Mouse (Mus musculus): ENCODE results near the gene Gucy2d. TPM values are rescaled to one million over a fixed set of nuclear protein-coding genes. Genes with fewer than 3 reads are reported as not detected.

The Gucy2d gene
- 0.09 TPM in 1 of 2 replicates, not detected in the other for polyA plus RNA-seq (2015; fragmentation: Nextera tagmentation; extraction: Ambion mirVana)

DNA sequence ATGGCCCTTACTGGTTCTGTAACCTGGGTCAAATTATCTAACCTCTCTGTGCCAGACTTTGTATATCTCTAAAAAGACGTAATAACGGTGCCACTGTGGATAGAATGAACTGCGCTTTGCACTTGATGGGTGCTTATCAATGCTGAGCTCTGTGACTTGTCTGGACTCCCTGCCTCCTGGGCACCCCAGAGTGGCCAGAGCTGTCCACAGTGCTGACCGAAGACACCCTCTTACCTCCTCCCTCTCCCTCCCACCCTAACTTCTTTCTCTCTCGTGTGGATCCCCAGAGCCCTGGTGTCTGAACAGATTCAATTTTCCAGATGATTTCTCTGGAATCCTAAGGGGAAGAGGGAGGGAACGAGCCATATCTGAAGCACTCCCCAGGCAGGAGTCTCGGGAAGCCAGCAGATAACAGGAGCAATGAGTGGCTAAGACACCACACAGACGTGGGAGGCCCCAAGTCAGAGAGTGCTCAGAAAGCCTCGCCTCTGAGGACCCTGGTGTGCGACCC, at the start of gene Gucy2d:
Gene Gucy2d, plus strand, starts transcription at position 461 of the 511 bp plus-strand sequence.
- H3K9ac ChIP-seq (replicated peaks; ENCODE audit: low read length) = no peak within 1 kb of the TSS
- H3K4me1 ChIP-seq (ENCODE audit: insufficient read depth, low read length) = no peaks in the 10 kb centered on the region
- 45% methylated on average over 10 of the region's 10 CpGs for WGBS
- no peak within 1 kb of the TSS for H3K27ac ChIP-seq (ENCODE audit: low read length)
- no peak for ATAC-seq (ENCODE audit: low FRiP score, low TSS enrichment)
- no peaks in the 10 kb centered on the region for H3K36me3 ChIP-seq (ENCODE audit: insufficient read depth, low read length)
- H3K9me3 ChIP-seq (ENCODE audit: low read length) = no peaks in the 10 kb centered on the region
- H3K4me2 ChIP-seq (replicated peaks; ENCODE audit: low read depth, low read length) = no peak within 1 kb of the TSS
- no peak within 1 kb of the TSS for H3K4me3 ChIP-seq (ENCODE audit: low read length)
- H3K27me3 ChIP-seq (ENCODE audit: insufficient read depth, low read length) = no peaks in the 10 kb centered on the region

GRCm38 (mm10) chr7:98390486-98390885, 49.7 kb upstream of the Gucy2d start:
- Histone ChIP-seq H3K4me2 (replicated peaks; ENCODE audit: low read depth, low read length) (no peak overlapping the region), H3K4me1 (ENCODE audit: insufficient read depth, low read length) (peaks cover 6% of the 10 kb centered on the region; the same call in 1 of the 2 replicates), H3K27ac (ENCODE audit: low read length) (no peak overlapping the region), H3K9me3 (ENCODE audit: low read length) (no peaks in the 10 kb centered on the region), H3K27me3 (ENCODE audit: insufficient read depth, low read length) (no peaks in the 10 kb centered on the region), H3K9ac (replicated peaks; ENCODE audit: low read length) (no peak overlapping the region), H3K4me3 (ENCODE audit: low read length) (no peak overlapping the region), H3K36me3 (ENCODE audit: insufficient read depth, low read length) (no peaks in the 10 kb centered on the region)
- no peak for ATAC-seq (ENCODE audit: low FRiP score, low TSS enrichment)
- WGBS = 79% methylated on average over 2 of the region's 2 CpGs

DNA sequence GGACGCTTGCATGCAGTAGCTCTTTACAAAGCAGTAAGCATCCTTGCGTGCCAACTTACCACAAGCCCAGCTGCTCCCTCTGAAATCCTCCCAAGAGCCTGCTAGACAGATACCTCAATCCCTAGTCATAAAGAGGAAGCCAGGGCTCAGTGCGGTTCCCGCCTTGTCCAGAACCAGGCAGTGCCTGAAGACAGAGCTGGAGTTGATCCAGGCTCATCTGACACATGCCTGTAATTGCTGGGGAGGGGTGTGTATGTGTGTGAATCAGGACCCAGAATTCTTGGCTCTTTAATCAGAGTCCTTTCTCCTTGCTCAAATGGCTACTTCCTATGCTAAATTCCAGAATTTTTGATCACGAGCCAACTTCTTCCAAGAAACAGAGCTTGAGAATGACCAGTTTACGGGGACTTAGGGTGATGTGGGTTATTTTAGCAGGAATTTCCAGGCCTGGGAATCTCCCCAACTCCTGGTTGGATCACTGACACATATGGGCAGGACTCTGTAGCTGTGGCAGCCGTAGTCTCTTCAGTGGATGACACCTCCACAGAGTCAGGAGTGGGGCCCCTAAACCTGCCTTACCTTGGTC, 48.8 kb upstream of the Gucy2d start:
- Histone ChIP-seq H3K36me3 (ENCODE audit: insufficient read depth, low read length) (no peaks in the 10 kb centered on the region), H3K4me3 (ENCODE audit: low read length) (no peak overlapping the region), H3K4me1 (ENCODE audit: insufficient read depth, low read length) (peaks cover 6% of the 10 kb centered on the region; the same call in 1 of the 2 replicates), H3K4me2 (replicated peaks; ENCODE audit: low read depth, low read length) (no peak overlapping the region), H3K27me3 (ENCODE audit: insufficient read depth, low read length) (no peaks in the 10 kb centered on the region), H3K27ac (ENCODE audit: low read length) (peak overlapping the region; percentile 35; the same call in 1 of the 2 replicates), H3K9me3 (ENCODE audit: low read length) (no peaks in the 10 kb centered on the region), H3K9ac (replicated peaks; ENCODE audit: low read length) (no peak overlapping the region)
- no peak for ATAC-seq (ENCODE audit: low FRiP score, low TSS enrichment)
- WGBS = 59% methylated on average over 7 of the region's 7 CpGs

- ATAC-seq (ENCODE audit: low FRiP score, low TSS enrichment) = no peak
- H3K27me3 ChIP-seq (ENCODE audit: insufficient read depth, low read length) = no peaks in the 10 kb centered on the region
Observed at GRCm38 (mm10) chr7:98392466-98393201, 47.6 kb upstream of the Gucy2d start.

GRCm38 (mm10) chr7:98402582-98403574, 37.3 kb upstream of the Gucy2d start:
- WGBS = 58% methylated on average over 15 of the region's 15 CpGs
- no peak for ATAC-seq (ENCODE audit: low FRiP score, low TSS enrichment)
- no peak overlapping the region for H3K27ac ChIP-seq (ENCODE audit: low read length)

More at GRCm38 (mm10) chr7:98392466-98393201, 47.6 kb upstream of the Gucy2d start:
- Histone ChIP-seq H3K9me3 (ENCODE audit: low read length) (no peaks in the 10 kb centered on the region), H3K9ac (replicated peaks; ENCODE audit: low read length) (no peak overlapping the region), H3K4me1 (ENCODE audit: insufficient read depth, low read length) (peaks cover 6% of the 10 kb centered on the region; the same call in 1 of the 2 replicates), H3K4me2 (replicated peaks; ENCODE audit: low read depth, low read length) (no peak overlapping the region), H3K27ac (ENCODE audit: low read length) (no peak overlapping the region), H3K4me3 (ENCODE audit: low read length) (no peak overlapping the region), H3K36me3 (ENCODE audit: insufficient read depth, low read length) (no peaks in the 10 kb centered on the region)
- WGBS = 77% methylated on average over 8 of the region's 8 CpGs

GRCm38 (mm10) chr7:98403996-98404395, 36.2 kb upstream of the Gucy2d start:
- Histone ChIP-seq H3K27ac (ENCODE audit: low read length) (no peak overlapping the region), H3K4me1 (ENCODE audit: insufficient read depth, low read length) (no peaks in the 10 kb centered on the region), H3K4me2 (replicated peaks; ENCODE audit: low read depth, low read length) (no peak overlapping the region), H3K36me3 (ENCODE audit: insufficient read depth, low read length) (no peaks in the 10 kb centered on the region), H3K4me3 (ENCODE audit: low read length) (no peak overlapping the region), H3K27me3 (ENCODE audit: insufficient read depth, low read length) (no peaks in the 10 kb centered on the region), H3K9ac (replicated peaks; ENCODE audit: low read length) (no peak overlapping the region), H3K9me3 (ENCODE audit: low read length) (0 out of 2 replicates have a peak, but pooled peaks cover 6% of the 10 kb centered on the region)
- 81% methylated on average over 4 of the region's 4 CpGs for WGBS
- no peak for ATAC-seq (ENCODE audit: low FRiP score, low TSS enrichment)

More at GRCm38 (mm10) chr7:98402582-98403574, 37.3 kb upstream of the Gucy2d start:
- Histone ChIP-seq H3K36me3 (ENCODE audit: insufficient read depth, low read length) (no peaks in the 10 kb centered on the region), H3K4me2 (replicated peaks; ENCODE audit: low read depth, low read length) (no peak overlapping the region), H3K4me3 (ENCODE audit: low read length) (no peak overlapping the region), H3K27me3 (ENCODE audit: insufficient read depth, low read length) (no peaks in the 10 kb centered on the region), H3K9me3 (ENCODE audit: low read length) (0 out of 2 replicates have a peak, but pooled peaks cover 6% of the 10 kb centered on the region), H3K4me1 (ENCODE audit: insufficient read depth, low read length) (no peaks in the 10 kb centered on the region), H3K9ac (replicated peaks; ENCODE audit: low read length) (no peak overlapping the region)

DNA sequence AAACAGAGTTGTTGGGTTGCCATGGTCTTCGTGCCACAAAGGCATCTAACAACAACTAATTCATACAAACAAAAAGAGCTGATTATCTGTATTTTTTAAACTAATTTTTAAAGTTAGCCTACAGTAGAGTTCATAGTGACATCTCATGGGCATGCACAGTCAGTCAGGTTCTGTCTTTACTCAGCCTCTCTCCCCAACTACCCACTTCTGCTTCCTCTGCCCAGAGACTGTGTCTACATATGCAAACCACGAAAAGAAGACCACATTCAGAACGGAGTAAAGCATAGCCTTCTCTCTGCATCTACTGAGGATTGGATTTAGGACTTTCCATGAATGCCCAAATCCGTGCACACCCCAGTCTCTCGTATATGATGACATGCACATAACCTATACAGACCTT, 32.6 kb upstream of the Gucy2d start:
- Histone ChIP-seq H3K4me1 (ENCODE audit: insufficient read depth, low read length) (no peaks in the 10 kb centered on the region), H3K9ac (replicated peaks; ENCODE audit: low read length) (no peak overlapping the region), H3K27ac (ENCODE audit: low read length) (no peak overlapping the region), H3K27me3 (ENCODE audit: insufficient read depth, low read length) (no peaks in the 10 kb centered on the region), H3K4me3 (ENCODE audit: low read length) (no peak overlapping the region), H3K4me2 (replicated peaks; ENCODE audit: low read depth, low read length) (no peak overlapping the region), H3K36me3 (ENCODE audit: insufficient read depth, low read length) (no peaks in the 10 kb centered on the region), H3K9me3 (ENCODE audit: low read length) (no peaks in the 10 kb centered on the region)
- no peak for ATAC-seq (ENCODE audit: low FRiP score, low TSS enrichment)
- WGBS = 86% methylated on average over 5 of the region's 5 CpGs

GRCm38 (mm10) chr7:98413115-98413514, 27.1 kb upstream of the Gucy2d start:
- no peaks in the 10 kb centered on the region for H3K9me3 ChIP-seq (ENCODE audit: low read length)
- H3K4me3 ChIP-seq (ENCODE audit: low read length) = no peak overlapping the region
- H3K36me3 ChIP-seq (ENCODE audit: insufficient read depth, low read length) = no peaks in the 10 kb centered on the region
- H3K27me3 ChIP-seq (ENCODE audit: insufficient read depth, low read length) = no peaks in the 10 kb centered on the region
- WGBS = 79% methylated on average over 4 of the region's 4 CpGs
- no peak overlapping the region for H3K9ac ChIP-seq (replicated peaks; ENCODE audit: low read length)
- no peak for ATAC-seq (ENCODE audit: low FRiP score, low TSS enrichment)
- no peaks in the 10 kb centered on the region for H3K4me1 ChIP-seq (ENCODE audit: insufficient read depth, low read length)
- H3K4me2 ChIP-seq (replicated peaks; ENCODE audit: low read depth, low read length) = no peak overlapping the region
- H3K27ac ChIP-seq (ENCODE audit: low read length) = no peak overlapping the region

- Histone ChIP-seq H3K9ac (replicated peaks; ENCODE audit: low read length) (no peak overlapping the region), H3K36me3 (ENCODE audit: insufficient read depth, low read length) (no peaks in the 10 kb centered on the region), H3K27ac (ENCODE audit: low read length) (no peak overlapping the region), H3K27me3 (ENCODE audit: insufficient read depth, low read length) (no peaks in the 10 kb centered on the region), H3K9me3 (ENCODE audit: low read length) (no peaks in the 10 kb centered on the region), H3K4me3 (ENCODE audit: low read length) (no peak overlapping the region), H3K4me2 (replicated peaks; ENCODE audit: low read depth, low read length) (no peak overlapping the region), H3K4me1 (ENCODE audit: insufficient read depth, low read length) (no peaks in the 10 kb centered on the region)
- 23% methylated on average over 3 of the region's 3 CpGs for WGBS
- no peak for ATAC-seq (ENCODE audit: low FRiP score, low TSS enrichment)
Observed at GRCm38 (mm10) chr7:98415550-98415949, 24.7 kb upstream of the Gucy2d start.

Measured in kidney, embryonic 16.5 days (tissue).